Mouse (Mus musculus) testis, postnatal 10 days (tissue): ENCODE results near the gene Tjp3.
"Not testable (repeated sequence)": the region's sequence is repeated elsewhere in the genome, so short reads cannot be mapped to it uniquely, and the experiment has no call there.

ENCODE experiments used
- DNase-seq: peaks from one replicate; pipeline ENCODE4 v3.0.0; 2021; ENCODE audit warnings: low spot score

Gene Tjp3

GRCm38 (mm10) chr10:81233226-81233585 is 58.2 kb downstream of the Tjp3 start:
- no peak for DNase-seq

- DNase-seq, result peak; percentile 98
These were observed 58.7 kb downstream of the Tjp3 start, which contains the start of gene Zfr2 for GRCm38 (mm10) chr10:81232580-81233225. Zfr2 (plus strand) TSS chr10:81233155.

DNA sequence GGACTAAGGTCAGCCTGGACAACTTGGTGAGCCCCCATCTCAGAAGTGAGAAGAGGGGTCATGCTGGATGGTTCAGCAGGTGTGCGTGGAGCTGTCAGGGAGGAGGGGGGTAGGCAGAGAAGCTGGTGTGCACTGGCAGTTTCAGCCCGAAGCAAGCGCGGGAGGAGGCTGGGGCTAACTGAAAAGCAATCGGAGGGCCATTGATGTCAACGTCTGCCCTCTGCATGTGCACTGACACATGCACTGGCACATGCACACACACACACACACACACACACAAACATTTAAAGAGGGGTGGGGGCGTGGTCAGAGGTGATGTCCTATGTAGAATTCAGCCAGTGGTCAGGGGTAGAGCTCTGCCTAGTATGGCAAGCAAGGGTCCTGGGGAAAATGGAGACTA is 59.9 kb downstream of the Tjp3 start:
- DNase-seq, result no peak

GRCm38 (mm10) chr10:81230438-81231332 is 60.7 kb downstream of the Tjp3 start, which contains the start of gene Atcay:
Atcay (minus strand) TSS chr10:81230833.
- DNase-seq, result no peak

DNA sequence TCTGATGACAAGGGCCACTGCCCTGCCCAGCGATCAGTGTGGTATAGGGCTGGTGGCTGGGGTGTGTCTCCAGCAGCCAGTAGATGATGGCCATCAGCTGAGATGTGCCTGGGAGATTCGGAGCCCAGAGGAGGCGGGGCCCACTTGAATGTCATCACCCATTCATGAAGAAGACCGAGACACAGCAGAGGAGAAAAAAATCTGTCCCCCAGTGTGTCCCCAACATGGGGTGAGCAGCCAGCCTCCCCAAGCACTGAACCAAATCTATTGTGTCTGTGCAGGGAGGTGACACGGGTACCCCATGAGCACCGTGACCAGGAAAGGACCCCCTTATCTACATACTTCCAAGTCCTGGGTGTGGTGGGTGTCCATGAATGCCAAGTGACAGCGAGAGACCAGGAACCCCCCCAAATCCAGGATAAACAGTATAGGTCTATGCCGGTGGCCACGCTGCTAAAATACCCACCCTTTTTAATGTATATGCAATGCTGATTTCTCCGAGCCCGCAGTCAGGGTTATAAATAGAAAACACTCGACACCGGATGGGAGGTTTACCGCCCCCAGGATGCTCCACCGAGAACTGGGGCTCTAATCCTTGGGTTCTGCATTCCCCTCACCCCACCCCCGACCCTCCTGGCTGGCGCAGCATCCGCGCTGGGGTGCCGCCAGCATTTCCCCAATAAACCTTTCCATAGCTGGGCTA is 61.5 kb downstream of the Tjp3 start:
- no peak for DNase-seq

- not testable (repeated sequence) for DNase-seq
These were observed 67.7 kb downstream of the Tjp3 start for GRCm38 (mm10) chr10:81223731-81224130.
